Mouse (Mus musculus): ENCODE measurements around the gene BC052040. TPM values are rescaled to one million over a fixed set of nuclear protein-coding genes. Genes with fewer than 3 reads are reported as not detected.

The BC052040 gene
- polyA plus RNA-seq, 2 experiments = 5.0 to 7.9 TPM

DNA sequence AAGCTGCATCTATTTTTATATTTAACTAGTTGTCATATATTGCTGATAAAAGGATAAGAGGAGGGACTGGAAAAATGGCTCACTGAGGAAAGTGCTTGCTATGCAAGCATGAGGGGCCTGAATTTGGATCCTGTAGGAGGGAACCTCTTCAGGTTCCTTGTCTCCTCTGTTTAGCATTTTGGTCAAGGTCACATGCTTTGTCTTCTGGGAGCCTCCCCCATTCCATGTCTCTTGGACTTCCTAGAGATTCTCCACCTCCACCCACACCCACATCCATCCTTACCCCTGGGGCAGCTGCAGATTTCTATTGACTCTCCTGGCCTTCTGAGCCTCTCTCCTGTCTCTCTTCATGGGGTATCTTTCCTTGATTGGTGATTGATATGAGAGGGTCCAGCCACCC, 2.3 kb downstream of the BC052040 start:
- Histone ChIP-seq H3K9ac (replicated peaks) (no peak overlapping the region), H3K27ac (no peak overlapping the region), H3K9me3 (ENCODE audit: control insufficient read depth, low read length) (no peaks in the 10 kb centered on the region), H3K36me3 (replicated peaks; ENCODE audit: control insufficient read depth, insufficient read depth, low read depth) (no peaks in the 10 kb centered on the region), H3K4me1 (replicated peaks; ENCODE audit: control insufficient read depth in 2 of 2, insufficient read depth in 2 of 2, low read length in 1 of 2) (peaks cover 9 to 19% of the 10 kb centered on the region in 2 experiments), H3K27me3 (ENCODE audit: control insufficient read depth, insufficient read depth, low read length) (no peaks in the 10 kb centered on the region), H3K4me2 (ENCODE audit: low read depth) (no peak overlapping the region), H3K4me3 (ENCODE audit: insufficient read depth in 1 of 2, low read depth in 2 of 2, low read length in 2 of 2) (no peak overlapping the region)
- TF ChIP-seq EP300 (IDR thresholded peaks at IDR 0.05; ENCODE audit: low read depth) = no peak
- no peak for TF ChIP-seq CTCF (IDR thresholded peaks at IDR 0.05; ENCODE audit: low read depth)
- ATAC-seq (ENCODE audit: insufficient read depth) (no peak), DNase-seq (ENCODE audit: low read depth in 3 of 3, low spot score in 3 of 3) (no peak)

DNA sequence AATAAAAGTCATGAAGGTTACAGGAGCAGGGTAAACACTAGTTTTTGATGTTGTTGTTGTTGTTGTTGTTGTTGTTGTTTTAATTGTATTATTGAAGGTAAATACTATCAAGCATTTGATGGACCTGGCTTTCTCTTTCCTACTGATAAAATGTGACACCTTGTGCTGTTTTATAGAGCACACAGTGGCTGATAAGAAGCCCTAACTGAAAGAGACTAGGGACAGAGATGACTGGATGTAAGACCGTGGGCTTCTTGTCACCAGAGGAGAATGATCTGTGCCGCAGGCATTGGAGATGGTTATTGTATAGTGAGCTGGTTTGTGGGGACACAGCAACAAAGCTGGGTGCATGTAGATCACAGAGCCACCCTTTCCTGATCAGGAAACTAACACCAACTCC, 9.1 kb downstream of the BC052040 start:
- Histone ChIP-seq H3K27me3 (ENCODE audit: control insufficient read depth, insufficient read depth, low read length) (no peaks in the 10 kb centered on the region), H3K4me1 (replicated peaks; ENCODE audit: control insufficient read depth in 2 of 2, insufficient read depth in 2 of 2, low read length in 1 of 2) (peaks cover 0 to 3% of the 10 kb centered on the region in 2 experiments; a peak in 2 of 4 replicates), H3K9ac (replicated peaks) (no peak overlapping the region), H3K27ac (no peak overlapping the region), H3K4me2 (ENCODE audit: low read depth) (no peak overlapping the region), H3K36me3 (replicated peaks; ENCODE audit: control insufficient read depth, insufficient read depth, low read depth) (no peaks in the 10 kb centered on the region), H3K4me3 (ENCODE audit: insufficient read depth in 1 of 2, low read depth in 2 of 2, low read length in 2 of 2) (no peak overlapping the region), H3K9me3 (ENCODE audit: control insufficient read depth, low read length) (no peaks in the 10 kb centered on the region)
- 22% methylated on average over 2 of the region's 2 CpGs for WGBS (ENCODE audit: insufficient replicate concordance)
- ATAC-seq (ENCODE audit: insufficient read depth) (peak; percentile 33; the same call in 1 of the 2 replicates), DNase-seq (ENCODE audit: low read depth in 3 of 3, low spot score in 3 of 3) (no peak)
- TF ChIP-seq EP300 (IDR thresholded peaks at IDR 0.05; ENCODE audit: low read depth) = no peak
- no peak for TF ChIP-seq CTCF (IDR thresholded peaks at IDR 0.05; ENCODE audit: low read depth)

DNA sequence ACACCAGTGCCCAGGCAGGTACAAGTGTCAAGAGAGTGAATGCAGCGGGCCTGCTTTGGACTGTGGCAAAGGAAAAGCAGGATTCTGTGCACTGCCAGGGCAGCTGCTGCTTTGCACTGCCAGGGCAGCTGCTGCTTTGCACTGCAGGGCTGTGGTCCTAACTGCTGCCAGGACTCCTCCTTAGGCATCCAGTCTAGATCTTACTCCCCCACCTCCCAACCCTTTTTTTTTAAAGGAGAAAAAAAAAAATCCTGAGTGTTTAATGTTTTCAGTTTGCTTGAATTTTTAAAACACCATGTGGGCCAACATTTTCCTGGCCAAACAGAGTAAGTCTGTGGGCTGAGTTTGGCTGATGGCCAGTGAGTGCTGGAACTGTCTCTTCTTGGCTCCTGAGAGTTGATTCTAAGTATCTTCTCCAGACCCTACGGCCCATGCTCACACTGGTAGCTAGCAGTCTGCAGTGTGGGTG, 11.2 kb downstream of the BC052040 start:
- WGBS (ENCODE audit: insufficient replicate concordance) = 69% methylated on average over 2 of the region's 2 CpGs
- H3K27ac ChIP-seq = no peak overlapping the region
- ATAC-seq (ENCODE audit: insufficient read depth) = no peak

DNA sequence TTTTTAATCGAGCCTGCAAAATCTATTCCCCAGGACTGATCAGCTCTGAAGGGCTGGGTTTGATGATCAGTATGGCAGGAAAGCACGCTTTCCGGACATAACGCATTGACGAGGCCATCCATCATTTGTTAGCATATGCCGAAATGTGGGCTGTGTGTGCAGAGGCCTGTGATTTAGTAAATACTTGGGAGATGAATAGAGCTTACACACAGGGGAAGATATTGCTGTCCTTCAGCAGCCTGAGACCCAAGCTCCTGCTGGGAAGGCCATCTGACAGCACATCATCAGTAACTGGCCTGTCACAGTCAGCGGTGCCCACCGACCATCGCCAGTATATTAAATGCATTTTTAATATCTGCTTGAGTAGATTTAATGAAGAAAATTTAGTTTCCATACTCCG, 15.5 kb downstream of the BC052040 start:
- H3K27me3 ChIP-seq (ENCODE audit: control insufficient read depth, insufficient read depth, low read length) = no peaks in the 10 kb centered on the region
- DNase-seq (ENCODE audit: low read depth in 3 of 3, low spot score in 3 of 3) = no peak
- H3K27ac ChIP-seq = no peak overlapping the region
- H3K9ac ChIP-seq (replicated peaks) = no peak overlapping the region
- no peaks in the 10 kb centered on the region for H3K36me3 ChIP-seq (replicated peaks; ENCODE audit: control insufficient read depth, insufficient read depth, low read depth)
- no peak for TF ChIP-seq CTCF (IDR thresholded peaks at IDR 0.05; ENCODE audit: low read depth)
- no peak for TF ChIP-seq EP300 (IDR thresholded peaks at IDR 0.05; ENCODE audit: low read depth)
- 80% methylated on average over 10 of the region's 10 CpGs for WGBS (ENCODE audit: insufficient replicate concordance)
- H3K9me3 ChIP-seq (ENCODE audit: control insufficient read depth, low read length) = no peaks in the 10 kb centered on the region
- no peak overlapping the region for H3K4me3 ChIP-seq (ENCODE audit: insufficient read depth in 1 of 2, low read depth in 2 of 2, low read length in 2 of 2)
- no peak overlapping the region for H3K4me2 ChIP-seq (ENCODE audit: low read depth)
- no peak for ATAC-seq (ENCODE audit: insufficient read depth)
- no peaks in the 10 kb centered on the region for H3K4me1 ChIP-seq (replicated peaks; ENCODE audit: control insufficient read depth in 2 of 2, insufficient read depth in 2 of 2, low read length in 1 of 2)

More for the DNA sequence above, 11.2 kb downstream of the BC052040 start:
- no peaks in the 10 kb centered on the region for H3K27me3 ChIP-seq (ENCODE audit: control insufficient read depth, insufficient read depth, low read length)
- TF ChIP-seq CTCF (IDR thresholded peaks at IDR 0.05; ENCODE audit: low read depth) = no peak
- no peak overlapping the region for H3K4me3 ChIP-seq (ENCODE audit: insufficient read depth in 1 of 2, low read depth in 2 of 2, low read length in 2 of 2)
- no peak for DNase-seq (ENCODE audit: low read depth in 3 of 3, low spot score in 3 of 3)
- no peaks in the 10 kb centered on the region for H3K9me3 ChIP-seq (ENCODE audit: control insufficient read depth, low read length)
- no peak overlapping the region for H3K9ac ChIP-seq (replicated peaks)
- H3K4me1 ChIP-seq (replicated peaks; ENCODE audit: control insufficient read depth in 2 of 2, insufficient read depth in 2 of 2, low read length in 1 of 2) = peaks cover 0 to 3% of the 10 kb centered on the region in 2 experiments; a peak in 2 of 4 replicates
- H3K36me3 ChIP-seq (replicated peaks; ENCODE audit: control insufficient read depth, insufficient read depth, low read depth) = no peaks in the 10 kb centered on the region
- no peak overlapping the region for H3K4me2 ChIP-seq (ENCODE audit: low read depth)

DNA sequence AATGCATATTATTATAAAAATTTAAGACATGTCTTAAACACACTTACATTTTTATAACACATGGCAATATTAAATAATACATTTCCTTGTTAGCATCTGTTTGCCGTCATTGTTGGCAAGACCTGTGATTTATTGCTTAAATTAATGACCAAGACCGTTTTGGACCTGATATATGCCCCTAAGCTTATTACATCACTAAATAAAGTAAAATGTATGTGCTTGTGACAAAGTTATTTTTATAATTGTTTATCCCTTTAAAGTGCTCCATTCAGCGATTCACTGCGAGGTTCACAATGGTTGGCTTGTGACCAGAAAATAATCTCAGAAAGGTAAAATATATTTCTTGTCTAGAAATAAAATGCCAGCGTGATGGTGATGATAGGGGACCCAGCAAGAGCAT, 16.8 kb downstream of the BC052040 start:
- H3K4me1 ChIP-seq (replicated peaks; ENCODE audit: control insufficient read depth in 2 of 2, insufficient read depth in 2 of 2, low read length in 1 of 2) = no peaks in the 10 kb centered on the region
- ATAC-seq (ENCODE audit: insufficient read depth) = no peak
- TF ChIP-seq EP300 (IDR thresholded peaks at IDR 0.05; ENCODE audit: low read depth) = no peak
- no peak for TF ChIP-seq CTCF (IDR thresholded peaks at IDR 0.05; ENCODE audit: low read depth)

More for the DNA sequence above, 16.8 kb downstream of the BC052040 start:
- Histone ChIP-seq H3K36me3 (replicated peaks; ENCODE audit: control insufficient read depth, insufficient read depth, low read depth) (no peaks in the 10 kb centered on the region), H3K9me3 (ENCODE audit: control insufficient read depth, low read length) (no peaks in the 10 kb centered on the region), H3K27me3 (ENCODE audit: control insufficient read depth, insufficient read depth, low read length) (no peaks in the 10 kb centered on the region), H3K9ac (replicated peaks) (no peak overlapping the region), H3K4me2 (ENCODE audit: low read depth) (no peak overlapping the region), H3K4me3 (ENCODE audit: insufficient read depth in 1 of 2, low read depth in 2 of 2, low read length in 2 of 2) (no peak overlapping the region), H3K27ac (no peak overlapping the region)
- whole genome bisulfite sequencing (ENCODE audit: insufficient replicate concordance) = 75% methylated on average over 5 of the region's 5 CpGs
- no peak for DNase-seq (ENCODE audit: low read depth in 3 of 3, low spot score in 3 of 3)
